Mouse (Mus musculus): ENCODE data around the gene Reep1. TPM values are rescaled to one million over a fixed set of nuclear protein-coding genes. Genes with fewer than 3 reads are reported as not detected.

The Reep1 gene
- polyA plus RNA-seq, 1 experiment = 79.2 TPM

DNA sequence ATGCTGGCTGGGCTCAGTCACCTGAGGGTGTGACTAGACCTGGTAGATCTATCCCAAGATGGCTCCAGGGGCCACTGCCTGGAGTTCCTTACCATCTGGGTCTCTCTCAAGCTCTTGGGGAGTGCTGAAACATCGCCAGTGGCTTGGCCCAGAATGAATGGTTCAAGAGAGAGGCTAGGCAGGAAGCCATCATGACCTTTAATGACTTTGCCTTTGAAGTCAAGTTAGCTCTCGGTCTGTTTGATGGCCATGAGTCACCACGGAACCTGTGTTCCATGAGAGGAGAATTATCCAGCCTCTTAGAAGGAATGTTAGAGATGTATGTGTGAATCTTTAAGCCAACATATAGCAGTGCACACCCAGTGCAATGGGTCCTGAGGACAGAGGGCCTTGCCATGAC is 92.0 kb downstream of the Reep1 start:
- Histone ChIP-seq H3K27ac (ENCODE audit: insufficient read depth, low read length) (no peak overlapping the region), H3K4me3 (ENCODE audit: insufficient read depth, low read length) (no peak overlapping the region), H3K4me1 (ENCODE audit: control insufficient read depth, insufficient read depth, low read length) (peaks cover 5% of the 10 kb centered on the region; the same call in 1 of the 2 replicates)
- TF ChIP-seq CTCF (IDR thresholded peaks at IDR 0.05; ENCODE audit: extremely low read depth, insufficient read depth, low read length) = no peak
- no peak for TF ChIP-seq POLR2A (IDR thresholded peaks at IDR 0.05; ENCODE audit: extremely low read depth, insufficient read depth, low read length)

DNA sequence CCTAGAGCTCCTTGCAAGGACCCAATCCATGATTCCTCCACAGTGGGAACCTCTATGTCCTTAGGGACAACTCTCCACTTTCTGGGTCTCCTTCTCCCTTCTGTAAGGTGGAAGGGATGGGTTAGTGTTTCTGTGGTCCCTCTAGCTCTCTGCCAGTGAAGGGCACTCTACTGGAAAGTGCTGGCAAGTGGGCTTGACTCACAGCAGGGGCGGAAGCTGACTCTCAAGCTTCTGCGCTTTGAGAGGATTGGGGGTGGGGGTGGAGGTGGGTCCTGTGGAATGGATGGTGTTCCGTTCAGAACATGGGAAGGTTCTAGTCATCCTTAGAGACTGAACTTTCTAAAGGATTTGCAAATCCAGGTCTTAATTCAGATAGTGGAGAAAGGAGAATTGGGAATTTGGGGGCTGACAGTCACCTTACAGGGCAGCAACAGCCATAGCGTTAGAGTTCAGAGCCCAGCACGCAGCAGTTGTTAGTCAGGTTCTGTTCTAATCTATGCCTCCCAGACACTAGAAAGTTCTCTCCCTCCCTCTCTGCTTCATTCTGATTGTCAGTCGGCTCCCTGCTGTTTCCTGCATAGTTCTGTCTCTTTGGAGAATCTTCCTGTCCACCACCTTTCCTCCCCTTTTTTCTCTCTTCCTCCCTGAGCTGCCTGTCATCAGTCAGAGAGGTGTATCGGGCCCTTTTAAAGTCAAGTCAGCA is 93.8 kb downstream of the Reep1 start:
- Histone ChIP-seq H3K4me1 (ENCODE audit: control insufficient read depth, insufficient read depth, low read length) (peaks cover 7% of the 10 kb centered on the region; the same call in 1 of the 2 replicates), H3K27ac (ENCODE audit: insufficient read depth, low read length) (peak overlapping the region; percentile 16; the same call in 1 of the 2 replicates), H3K4me3 (ENCODE audit: insufficient read depth, low read length) (no peak overlapping the region)
- TF ChIP-seq POLR2A (IDR thresholded peaks at IDR 0.05; ENCODE audit: extremely low read depth, insufficient read depth, low read length) (no peak), CTCF (IDR thresholded peaks at IDR 0.05; ENCODE audit: extremely low read depth, insufficient read depth, low read length) (no peak)

DNA sequence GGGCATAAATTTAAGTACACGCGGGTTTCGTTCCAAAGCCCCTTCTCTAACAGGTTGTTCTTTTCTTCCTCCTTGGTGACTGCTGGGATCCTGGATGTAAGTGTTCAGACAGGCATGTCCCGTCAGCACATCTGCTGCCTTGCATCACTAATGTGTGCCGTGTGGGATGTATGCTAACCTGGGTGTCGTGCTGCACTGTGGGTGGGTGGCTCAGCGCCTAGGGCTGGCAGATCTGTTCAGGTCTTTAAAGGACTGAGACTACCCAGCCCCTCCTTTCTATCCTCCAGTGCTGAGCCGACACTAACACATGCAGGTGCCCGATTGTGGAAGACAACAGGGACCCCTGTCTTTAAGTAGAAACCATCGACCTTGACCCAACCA is 94.3 kb downstream of the Reep1 start:
- Histone ChIP-seq H3K27ac (ENCODE audit: insufficient read depth, low read length) (peak overlapping the region; percentile 52; the same call in 1 of the 2 replicates), H3K4me1 (ENCODE audit: control insufficient read depth, insufficient read depth, low read length) (peaks cover 7% of the 10 kb centered on the region; the same call in 1 of the 2 replicates), H3K4me3 (ENCODE audit: insufficient read depth, low read length) (no peak overlapping the region)
- TF ChIP-seq CTCF (IDR thresholded peaks at IDR 0.05; ENCODE audit: extremely low read depth, insufficient read depth, low read length) = no peak
- no peak for TF ChIP-seq POLR2A (IDR thresholded peaks at IDR 0.05; ENCODE audit: extremely low read depth, insufficient read depth, low read length)

DNA sequence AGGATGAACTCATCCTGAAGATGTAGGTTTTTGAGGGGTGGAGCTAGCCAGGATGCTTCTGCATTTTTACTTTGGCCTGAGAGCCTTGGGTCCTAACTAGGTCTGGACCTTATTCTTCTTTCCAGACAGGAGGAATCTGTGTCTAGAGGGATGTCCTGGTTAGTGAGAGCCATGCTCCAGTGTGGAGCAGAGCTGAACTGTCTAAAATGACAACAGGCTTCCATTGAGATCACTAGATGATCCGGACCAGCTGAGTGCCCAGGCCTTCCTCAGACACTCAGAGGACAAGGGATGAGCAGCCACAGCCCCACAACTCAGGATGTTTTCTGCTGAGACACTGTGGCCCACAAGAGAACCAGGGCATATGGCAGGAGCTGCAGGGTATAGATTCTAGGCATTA is 96.2 kb downstream of the Reep1 start:
- Histone ChIP-seq H3K4me1 (ENCODE audit: control insufficient read depth, insufficient read depth, low read length) (peaks cover 7% of the 10 kb centered on the region; the same call in 1 of the 2 replicates), H3K4me3 (ENCODE audit: insufficient read depth, low read length) (no peak overlapping the region), H3K27ac (ENCODE audit: insufficient read depth, low read length) (no peak overlapping the region)
- TF ChIP-seq CTCF (IDR thresholded peaks at IDR 0.05; ENCODE audit: extremely low read depth, insufficient read depth, low read length) = no peak
- no peak for TF ChIP-seq POLR2A (IDR thresholded peaks at IDR 0.05; ENCODE audit: extremely low read depth, insufficient read depth, low read length)

DNA sequence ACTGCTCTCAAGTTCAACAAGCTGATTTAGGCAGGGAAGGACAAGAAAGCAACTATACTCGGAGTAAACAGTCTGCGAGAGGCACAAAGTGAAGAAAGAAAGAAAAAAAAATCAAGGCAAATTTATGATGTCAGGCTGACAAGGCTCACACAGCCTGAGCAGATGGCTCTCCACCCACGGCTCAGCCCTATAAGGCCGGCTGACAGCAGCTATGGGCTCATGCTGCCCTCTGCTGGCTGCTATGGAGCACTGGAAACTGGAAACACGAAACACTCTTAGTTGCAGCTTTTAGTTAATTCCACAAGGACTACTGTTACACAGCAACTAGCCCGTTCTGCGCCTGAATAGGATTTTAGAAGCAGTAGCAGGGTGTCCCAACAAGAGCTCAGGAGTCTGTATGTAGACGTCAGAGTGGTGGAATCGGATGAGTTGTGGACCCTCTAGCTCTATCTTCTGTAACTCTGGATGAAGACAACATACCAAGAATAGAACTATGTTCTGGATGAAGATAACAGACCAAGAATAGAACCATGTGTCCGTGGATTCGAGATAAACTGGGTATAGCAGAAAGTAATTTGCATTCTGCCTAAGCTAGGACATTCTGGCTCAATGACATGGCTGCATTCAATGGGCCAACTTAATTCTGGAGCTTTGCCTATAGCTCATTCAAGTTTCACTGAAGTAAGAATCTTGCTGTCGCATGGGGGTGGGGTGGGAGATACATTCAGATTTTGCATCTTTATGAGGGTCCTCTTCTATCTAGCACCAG is 96.9 kb downstream of the Reep1 start:
- no peak overlapping the region for H3K27ac ChIP-seq (ENCODE audit: insufficient read depth, low read length)
- H3K4me1 ChIP-seq (ENCODE audit: control insufficient read depth, insufficient read depth, low read length) = peaks cover 7% of the 10 kb centered on the region; the same call in 1 of the 2 replicates
- H3K4me3 ChIP-seq (ENCODE audit: insufficient read depth, low read length) = no peak overlapping the region
- TF ChIP-seq POLR2A (IDR thresholded peaks at IDR 0.05; ENCODE audit: extremely low read depth, insufficient read depth, low read length) = no peak
- TF ChIP-seq CTCF (IDR thresholded peaks at IDR 0.05; ENCODE audit: extremely low read depth, insufficient read depth, low read length) = peak; percentile 98

DNA sequence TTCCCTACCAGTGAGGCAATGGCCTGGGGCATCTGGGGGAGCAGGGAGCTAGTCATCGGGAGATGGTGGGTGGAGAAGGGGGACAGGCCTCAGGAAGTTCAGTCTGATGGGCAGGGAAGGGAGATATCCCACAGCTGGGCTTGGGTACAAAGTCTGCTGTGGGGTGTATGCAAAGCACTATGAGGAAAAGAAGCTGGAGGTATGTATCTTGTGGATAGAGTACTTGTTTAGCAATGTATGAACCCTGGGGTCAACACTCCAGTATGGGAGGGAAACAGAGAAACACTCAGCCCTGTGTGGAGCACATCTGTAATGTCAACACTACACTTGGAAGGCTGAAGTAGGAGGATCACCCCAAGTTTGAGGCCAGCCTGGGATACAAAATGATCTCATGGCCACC is 99.4 kb downstream of the Reep1 start:
- Histone ChIP-seq H3K4me3 (ENCODE audit: insufficient read depth, low read length) (no peak overlapping the region), H3K27ac (ENCODE audit: insufficient read depth, low read length) (no peak overlapping the region), H3K4me1 (ENCODE audit: control insufficient read depth, insufficient read depth, low read length) (peaks cover 7% of the 10 kb centered on the region; the same call in 1 of the 2 replicates)
- TF ChIP-seq POLR2A (IDR thresholded peaks at IDR 0.05; ENCODE audit: extremely low read depth, insufficient read depth, low read length) = no peak
- TF ChIP-seq CTCF (IDR thresholded peaks at IDR 0.05; ENCODE audit: extremely low read depth, insufficient read depth, low read length) = no peak

DNA sequence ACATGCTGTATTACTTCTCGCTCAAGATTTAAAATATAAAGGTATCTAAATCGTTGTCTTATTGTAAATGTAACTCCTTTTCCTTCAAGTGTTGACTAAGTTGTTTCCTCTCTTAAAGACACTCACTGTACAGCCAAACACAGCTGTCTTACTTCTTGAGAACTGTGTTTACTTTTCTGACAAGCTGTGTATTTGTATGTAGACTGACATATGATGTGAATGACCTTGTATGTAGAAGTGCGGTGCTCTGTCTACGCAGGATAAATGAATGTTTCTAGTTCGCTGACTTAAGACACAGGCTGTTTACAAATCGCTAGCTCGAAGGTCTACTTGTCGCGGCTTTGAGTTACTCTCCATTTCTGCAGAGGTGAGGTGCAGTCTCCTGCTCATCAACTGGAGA is 102.5 kb downstream of the Reep1 start:
- Histone ChIP-seq H3K4me3 (ENCODE audit: insufficient read depth, low read length) (no peak overlapping the region), H3K27ac (ENCODE audit: insufficient read depth, low read length) (no peak overlapping the region), H3K4me1 (ENCODE audit: control insufficient read depth, insufficient read depth, low read length) (peaks cover 1% of the 10 kb centered on the region; the same call in 1 of the 2 replicates)
- no peak for TF ChIP-seq POLR2A (IDR thresholded peaks at IDR 0.05; ENCODE audit: extremely low read depth, insufficient read depth, low read length)
- no peak for TF ChIP-seq CTCF (IDR thresholded peaks at IDR 0.05; ENCODE audit: extremely low read depth, insufficient read depth, low read length)

DNA sequence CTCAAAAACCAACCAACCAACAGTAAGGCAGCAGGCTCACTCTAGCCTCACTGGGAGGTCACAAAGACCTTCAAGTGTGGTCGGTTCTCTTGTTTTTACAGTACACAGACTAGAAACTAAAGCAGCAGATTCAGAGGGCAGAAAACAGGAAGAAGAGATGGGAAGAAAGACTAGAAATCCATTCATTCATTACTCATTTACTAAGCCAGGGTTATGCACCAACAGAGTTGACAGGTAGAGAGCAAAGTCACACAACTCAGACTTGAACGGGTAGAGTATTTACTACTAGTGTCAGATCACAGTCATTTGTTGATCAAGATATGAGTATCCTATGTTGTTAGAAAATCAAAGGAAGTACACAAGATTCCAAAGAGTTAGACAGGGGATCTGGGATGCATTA is 105.5 kb downstream of the Reep1 start:
- Histone ChIP-seq H3K4me1 (ENCODE audit: control insufficient read depth, insufficient read depth, low read length) (no peaks in the 10 kb centered on the region), H3K27ac (ENCODE audit: insufficient read depth, low read length) (no peak overlapping the region), H3K4me3 (ENCODE audit: insufficient read depth, low read length) (no peak overlapping the region)
- TF ChIP-seq CTCF (IDR thresholded peaks at IDR 0.05; ENCODE audit: extremely low read depth, insufficient read depth, low read length) (no peak), POLR2A (IDR thresholded peaks at IDR 0.05; ENCODE audit: extremely low read depth, insufficient read depth, low read length) (no peak)

DNA sequence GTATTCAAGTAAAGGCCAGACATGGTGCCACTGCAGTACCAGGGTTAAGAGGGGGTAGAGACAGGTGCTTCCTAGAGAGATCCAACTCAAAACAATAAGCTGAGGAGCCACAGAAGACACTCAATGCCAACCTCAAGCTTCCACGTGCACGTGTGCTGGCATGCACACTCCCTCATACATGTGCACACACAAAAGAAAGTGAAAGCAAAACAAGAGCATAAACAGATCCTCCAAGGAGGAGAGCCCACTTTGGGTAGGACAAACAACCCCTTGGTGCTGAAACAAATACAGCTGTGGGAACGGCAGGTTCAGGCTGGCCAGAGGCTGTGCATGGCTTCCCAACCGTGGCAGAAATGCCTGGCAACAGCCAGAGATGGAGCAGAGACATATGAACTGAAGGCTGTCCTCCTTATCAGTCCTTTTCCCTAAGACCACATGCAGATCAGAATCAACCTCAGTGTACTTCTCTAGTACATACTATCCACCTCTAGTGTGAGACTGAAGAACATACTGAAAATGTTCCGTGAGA is 112.5 kb downstream of the Reep1 start:
- H3K27ac ChIP-seq (ENCODE audit: insufficient read depth, low read length) = no peak overlapping the region
- TF ChIP-seq POLR2A (IDR thresholded peaks at IDR 0.05; ENCODE audit: extremely low read depth, insufficient read depth, low read length) (no peak), CTCF (IDR thresholded peaks at IDR 0.05; ENCODE audit: extremely low read depth, insufficient read depth, low read length) (no peak)
- no peak overlapping the region for H3K4me3 ChIP-seq (ENCODE audit: insufficient read depth, low read length)
- H3K4me1 ChIP-seq (ENCODE audit: control insufficient read depth, insufficient read depth, low read length) = peaks cover 1% of the 10 kb centered on the region; the same call in 1 of the 2 replicates
